15 mouse cellular contexts compared by ENCODE assay signal in the genomic region with DNA sequence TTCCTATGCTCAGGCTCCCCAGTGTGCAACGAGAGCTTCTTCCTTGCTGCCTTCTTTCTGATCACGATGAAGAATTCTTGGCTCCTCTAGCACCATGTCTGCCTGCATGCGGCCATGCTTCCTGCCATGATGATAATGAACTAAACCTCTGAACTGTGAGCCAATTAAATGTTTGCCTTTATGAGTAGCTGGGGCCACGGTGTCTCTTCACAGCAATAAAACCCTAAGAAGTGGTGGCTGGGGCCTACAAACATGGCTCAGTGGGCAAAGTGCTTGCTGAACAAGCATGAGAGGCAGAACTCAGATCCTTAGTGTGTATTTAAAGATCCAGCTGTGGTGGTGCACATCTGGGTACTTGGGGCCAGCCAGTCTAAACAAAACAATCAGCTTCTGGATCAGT. TPM values are rescaled to one million over a fixed set of nuclear protein-coding genes. Genes with fewer than 3 reads are reported as not detected.
"Had no signal": no experiment of that assay in that cellular context is flagged by ENCODE, and none has a peak within 500 bp of the region (broad histone marks: within the 10 kb centered on the region; RNA-seq: fewer than 3 reads in every experiment).

No protein-coding gene starts in this region.

- H3K4me3 ChIP-seq: hindbrain, embryonic 15.5 days; layer of hippocampus, adult 2 months; liver, embryonic 13.5 days; myocyte; neural tube, embryonic 15.5 days had no signal

- H3K27me3 ChIP-seq: hindbrain, embryonic 15.5 days; liver, embryonic 13.5 days; neural tube, embryonic 15.5 days had no signal

- H3K9ac ChIP-seq: hindbrain, embryonic 15.5 days; liver, embryonic 13.5 days; liver, postnatal 0 days; neural tube, embryonic 15.5 days had no signal

- ATAC-seq: liver, postnatal 0 days had no signal

- H3K9me3 ChIP-seq: hindbrain, embryonic 15.5 days; liver, embryonic 13.5 days; neural tube, embryonic 15.5 days had no signal

- H3K4me2 ChIP-seq: hindbrain, embryonic 15.5 days; liver, embryonic 13.5 days; neural tube, embryonic 15.5 days had no signal

- H3K36me3 ChIP-seq: hindbrain, embryonic 15.5 days; liver, embryonic 13.5 days; neural tube, embryonic 15.5 days had no signal

- H3K4me1 ChIP-seq: hindbrain, embryonic 15.5 days; neural tube, embryonic 15.5 days had no signal

- DNase-seq: kidney, adult 18-20 months; liver; liver, embryonic 13.5 days; liver, postnatal 0 days; midbrain, embryonic 14.5 days; right cerebral cortex, adult 18-20 months; right cerebral cortex, postnatal 25 days; thymus, postnatal 4 days had no signal

- H3K27ac ChIP-seq: hindbrain, embryonic 15.5 days; layer of hippocampus, adult 2 months; liver, embryonic 13.5 days; neural tube, embryonic 15.5 days had no signal

RNA-seq across cellular contexts. Expression of a gene that starts 17.0 kb away (rescaled TPM):
- polyA plus RNA-seq: hindbrain, embryonic 15.5 days; neural tube, embryonic 11.5 days had no signal

RNA-seq across cellular contexts. Expression of a gene that starts 44.0 kb away (rescaled TPM):
- polyA plus RNA-seq: liver, embryonic 13.5 days; liver, postnatal 0 days; lung, embryonic 16.5 days; neural tube, embryonic 11.5 days; small intestine, adult 2 months had no signal
